Mouse (Mus musculus): ENCODE data around the gene Dll4. TPM values are rescaled to one million over a fixed set of nuclear protein-coding genes. Genes with fewer than 3 reads are reported as not detected.

Dll4 gene
- 2.7 and 2.9 TPM in 2 replicates for polyA plus RNA-seq (2014; fragmentation: Nextera tagmentation; extraction: Ambion mirVana)

GRCm38 (mm10) chr2:119325568-119326143 is at the start of gene Dll4:
Gene Dll4 (plus strand): TSS chr2:119325784.
- Histone ChIP-seq H3K4me1 (replicated peaks; ENCODE audit: control insufficient read depth, insufficient read depth, low read length) (peaks cover 17% of the 10 kb centered on the region), H3K4me2 (replicated peaks; ENCODE audit: low read depth, low read length) (peak within 1 kb of the TSS; percentile 50), H3K27ac (ENCODE audit: low read depth, low read length) (no peak within 1 kb of the TSS), H3K4me3 (ENCODE audit: low read depth, low read length) (peak within 1 kb of the TSS; percentile 40), H3K36me3 (ENCODE audit: control insufficient read depth, insufficient read depth, low read length) (no peaks in the 10 kb centered on the region), H3K9ac (ENCODE audit: low read depth, low read length) (0 out of 2 replicates have a peak within 1 kb of the TSS, but pooled peaks have one; percentile 11), H3K27me3 (ENCODE audit: control insufficient read depth, insufficient read depth, low read length) (peaks cover 95% of the 10 kb centered on the region), H3K9me3 (ENCODE audit: control insufficient read depth, low read length) (no peaks in the 10 kb centered on the region)
- under 1% methylated on average over 33 of the region's 33 CpGs for WGBS
- ATAC-seq (ENCODE audit: low FRiP score) (peak; percentile 15; the same call in 1 of the 2 replicates), DNase-seq (ENCODE audit: low spot score) (peak; percentile 61)

GRCm38 (mm10) chr2:119276926-119277325 is 48.7 kb upstream of the Dll4 start:
- H3K27me3 ChIP-seq (ENCODE audit: control insufficient read depth, insufficient read depth, low read length) = no peaks in the 10 kb centered on the region
- H3K4me1 ChIP-seq (replicated peaks; ENCODE audit: control insufficient read depth, insufficient read depth, low read length) = no peaks in the 10 kb centered on the region
- no peak overlapping the region for H3K9ac ChIP-seq (ENCODE audit: low read depth, low read length)
- WGBS = 82% methylated on average over 7 of the region's 7 CpGs
- H3K36me3 ChIP-seq (ENCODE audit: control insufficient read depth, insufficient read depth, low read length) = no peaks in the 10 kb centered on the region
- no peak overlapping the region for H3K4me2 ChIP-seq (replicated peaks; ENCODE audit: low read depth, low read length)
- DNase-seq (ENCODE audit: low spot score) (no peak), ATAC-seq (ENCODE audit: low FRiP score) (no peak)
- no peak overlapping the region for H3K27ac ChIP-seq (ENCODE audit: low read depth, low read length)
- H3K9me3 ChIP-seq (ENCODE audit: control insufficient read depth, low read length) = no peaks in the 10 kb centered on the region
- H3K4me3 ChIP-seq (ENCODE audit: low read depth, low read length) = no peak overlapping the region

- Histone ChIP-seq H3K27me3 (ENCODE audit: control insufficient read depth, insufficient read depth, low read length) (no peaks in the 10 kb centered on the region), H3K4me3 (ENCODE audit: low read depth, low read length) (no peak overlapping the region), H3K4me2 (replicated peaks; ENCODE audit: low read depth, low read length) (no peak overlapping the region), H3K36me3 (ENCODE audit: control insufficient read depth, insufficient read depth, low read length) (no peaks in the 10 kb centered on the region), H3K9ac (ENCODE audit: low read depth, low read length) (no peak overlapping the region), H3K9me3 (ENCODE audit: control insufficient read depth, low read length) (no peaks in the 10 kb centered on the region), H3K4me1 (replicated peaks; ENCODE audit: control insufficient read depth, insufficient read depth, low read length) (no peaks in the 10 kb centered on the region), H3K27ac (ENCODE audit: low read depth, low read length) (no peak overlapping the region)
- DNase-seq (ENCODE audit: low spot score) (no peak), ATAC-seq (ENCODE audit: low FRiP score) (no peak)
- WGBS = 86% methylated on average over 23 of the region's 23 CpGs
Measured at GRCm38 (mm10) chr2:119277810-119278209, 47.8 kb upstream of the Dll4 start.

- Histone ChIP-seq H3K4me2 (replicated peaks; ENCODE audit: low read depth, low read length) (no peak overlapping the region), H3K36me3 (ENCODE audit: control insufficient read depth, insufficient read depth, low read length) (no peaks in the 10 kb centered on the region), H3K9ac (ENCODE audit: low read depth, low read length) (no peak overlapping the region), H3K4me1 (replicated peaks; ENCODE audit: control insufficient read depth, insufficient read depth, low read length) (no peaks in the 10 kb centered on the region), H3K9me3 (ENCODE audit: control insufficient read depth, low read length) (no peaks in the 10 kb centered on the region), H3K27me3 (ENCODE audit: control insufficient read depth, insufficient read depth, low read length) (no peaks in the 10 kb centered on the region), H3K27ac (ENCODE audit: low read depth, low read length) (no peak overlapping the region), H3K4me3 (ENCODE audit: low read depth, low read length) (no peak overlapping the region)
- DNase-seq (ENCODE audit: low spot score) = no peak
- ATAC-seq (ENCODE audit: low FRiP score) = no peak
- 92% methylated on average over 7 of the region's 7 CpGs for WGBS
Measured at GRCm38 (mm10) chr2:119281899-119282565, 43.6 kb upstream of the Dll4 start.

- H3K4me2 ChIP-seq (replicated peaks; ENCODE audit: low read depth, low read length) = no peak overlapping the region
- H3K27me3 ChIP-seq (ENCODE audit: control insufficient read depth, insufficient read depth, low read length) = no peaks in the 10 kb centered on the region
- H3K27ac ChIP-seq (ENCODE audit: low read depth, low read length) = no peak overlapping the region
- H3K4me3 ChIP-seq (ENCODE audit: low read depth, low read length) = no peak overlapping the region
- H3K36me3 ChIP-seq (ENCODE audit: control insufficient read depth, insufficient read depth, low read length) = no peaks in the 10 kb centered on the region
- DNase-seq (ENCODE audit: low spot score) = no peak
- no peak for ATAC-seq (ENCODE audit: low FRiP score)
- no peak overlapping the region; the same call in 1 of the 2 replicates for H3K9ac ChIP-seq (ENCODE audit: low read depth, low read length)
- H3K4me1 ChIP-seq (replicated peaks; ENCODE audit: control insufficient read depth, insufficient read depth, low read length) = peaks cover 7% of the 10 kb centered on the region; the same call in 1 of the 2 replicates
- 91% methylated on average over 5 of the region's 5 CpGs for WGBS
- no peaks in the 10 kb centered on the region for H3K9me3 ChIP-seq (ENCODE audit: control insufficient read depth, low read length)
Measured at GRCm38 (mm10) chr2:119287372-119287771, 38.2 kb upstream of the Dll4 start.

GRCm38 (mm10) chr2:119288270-119288882 is 37.2 kb upstream of the Dll4 start, which contains the start of gene Vps18:
Gene Vps18 (plus strand): TSS chr2:119288740.
- Histone ChIP-seq H3K9ac (ENCODE audit: low read depth, low read length) (peak within 1 kb of the TSS; percentile 81), H3K4me3 (ENCODE audit: low read depth, low read length) (peak within 1 kb of the TSS; percentile 79), H3K27ac (ENCODE audit: low read depth, low read length) (no peak within 1 kb of the TSS), H3K4me1 (replicated peaks; ENCODE audit: control insufficient read depth, insufficient read depth, low read length) (peaks cover 7% of the 10 kb centered on the region; the same call in 1 of the 2 replicates), H3K9me3 (ENCODE audit: control insufficient read depth, low read length) (no peaks in the 10 kb centered on the region), H3K27me3 (ENCODE audit: control insufficient read depth, insufficient read depth, low read length) (no peaks in the 10 kb centered on the region), H3K36me3 (ENCODE audit: control insufficient read depth, insufficient read depth, low read length) (no peaks in the 10 kb centered on the region; the same call in 1 of the 2 replicates), H3K4me2 (replicated peaks; ENCODE audit: low read depth, low read length) (peak within 1 kb of the TSS; percentile 92)
- peak; percentile 96 for ATAC-seq (ENCODE audit: low FRiP score)
- 2% methylated on average over 31 of the region's 31 CpGs for WGBS
- peak; percentile 99 for DNase-seq (ENCODE audit: low spot score)

GRCm38 (mm10) chr2:119289014-119289416 is 36.6 kb upstream of the Dll4 start:
- no peak overlapping the region for H3K27ac ChIP-seq (ENCODE audit: low read depth, low read length)

GRCm38 (mm10) chr2:119292281-119292680 is 33.3 kb upstream of the Dll4 start:
- no peaks in the 10 kb centered on the region for H3K9me3 ChIP-seq (ENCODE audit: control insufficient read depth, low read length)
- no peak overlapping the region for H3K9ac ChIP-seq (ENCODE audit: low read depth, low read length)
- WGBS = 89% methylated on average over 5 of the region's 5 CpGs
- H3K36me3 ChIP-seq (ENCODE audit: control insufficient read depth, insufficient read depth, low read length) = peaks cover 4% of the 10 kb centered on the region; the same call in 1 of the 2 replicates
- H3K4me1 ChIP-seq (replicated peaks; ENCODE audit: control insufficient read depth, insufficient read depth, low read length) = peaks cover 7% of the 10 kb centered on the region; the same call in 1 of the 2 replicates
- no peak overlapping the region for H3K4me2 ChIP-seq (replicated peaks; ENCODE audit: low read depth, low read length)
- no peak for DNase-seq (ENCODE audit: low spot score)
- H3K27ac ChIP-seq (ENCODE audit: low read depth, low read length) = no peak overlapping the region
- no peak for ATAC-seq (ENCODE audit: low FRiP score)
- H3K27me3 ChIP-seq (ENCODE audit: control insufficient read depth, insufficient read depth, low read length) = no peaks in the 10 kb centered on the region
- no peak overlapping the region for H3K4me3 ChIP-seq (ENCODE audit: low read depth, low read length)

More at GRCm38 (mm10) chr2:119289014-119289416, 36.6 kb upstream of the Dll4 start:
- Histone ChIP-seq H3K9ac (ENCODE audit: low read depth, low read length) (peak overlapping the region; percentile 81), H3K4me2 (replicated peaks; ENCODE audit: low read depth, low read length) (peak overlapping the region; percentile 92), H3K36me3 (ENCODE audit: control insufficient read depth, insufficient read depth, low read length) (no peaks in the 10 kb centered on the region; the same call in 1 of the 2 replicates), H3K27me3 (ENCODE audit: control insufficient read depth, insufficient read depth, low read length) (no peaks in the 10 kb centered on the region), H3K4me1 (replicated peaks; ENCODE audit: control insufficient read depth, insufficient read depth, low read length) (peaks cover 7% of the 10 kb centered on the region; the same call in 1 of the 2 replicates), H3K4me3 (ENCODE audit: low read depth, low read length) (peak overlapping the region; percentile 79), H3K9me3 (ENCODE audit: control insufficient read depth, low read length) (no peaks in the 10 kb centered on the region)
- peak; percentile 47; the same call in 1 of the 2 replicates for ATAC-seq (ENCODE audit: low FRiP score)
- DNase-seq (ENCODE audit: low spot score) = no peak
- 6% methylated on average over 11 of the region's 11 CpGs for WGBS

All from hindbrain, embryonic 11.5 days (tissue).